Mouse (Mus musculus) lung, adult 2 months (tissue): ENCODE data around the gene Zfp524.

Experiments used
- CTCF ChIP-seq: fragments of 200-500 bp; IDR thresholded peaks from 2 replicates; pipeline ENCODE4 v1.5.1; 2011; ENCODE audit warnings: mild to moderate bottlenecking, low read length, control low read depth; ENCODE audit not compliant: insufficient read depth
- POLR2A ChIP-seq: fragments of 200-500 bp; IDR thresholded peaks from 2 replicates; pipeline ENCODE4 v1.6.1; 2011; ENCODE audit warnings: low read depth, mild to moderate bottlenecking, control low read depth, low read length, borderline replicate concordance; ENCODE audit errors: extremely low read depth

DNA sequence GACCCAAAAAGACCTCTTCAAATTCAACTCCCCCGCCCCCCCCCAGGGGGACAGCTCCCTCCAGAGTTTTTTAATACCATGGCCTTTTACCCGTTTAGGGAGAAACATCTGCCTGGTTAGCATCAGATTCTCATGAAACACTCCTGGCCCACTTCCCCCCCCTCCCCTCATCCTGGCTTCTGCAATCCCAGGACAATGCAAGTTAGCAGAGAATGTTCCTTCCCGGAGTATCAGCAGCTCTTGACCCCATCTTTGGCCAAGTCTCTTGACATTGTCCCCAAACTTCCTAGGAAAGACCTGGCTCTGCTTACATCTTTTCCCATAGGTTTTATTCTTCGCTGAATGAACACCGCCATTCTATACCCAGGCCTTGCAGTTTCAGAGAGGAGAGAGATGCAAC lies 7.0 kb downstream of the Zfp524 start:
- TF ChIP-seq POLR2A: no peak
- no peak for TF ChIP-seq CTCF
